Mouse (Mus musculus): ENCODE data around the gene Pbx1.

The Pbx1 gene

DNA sequence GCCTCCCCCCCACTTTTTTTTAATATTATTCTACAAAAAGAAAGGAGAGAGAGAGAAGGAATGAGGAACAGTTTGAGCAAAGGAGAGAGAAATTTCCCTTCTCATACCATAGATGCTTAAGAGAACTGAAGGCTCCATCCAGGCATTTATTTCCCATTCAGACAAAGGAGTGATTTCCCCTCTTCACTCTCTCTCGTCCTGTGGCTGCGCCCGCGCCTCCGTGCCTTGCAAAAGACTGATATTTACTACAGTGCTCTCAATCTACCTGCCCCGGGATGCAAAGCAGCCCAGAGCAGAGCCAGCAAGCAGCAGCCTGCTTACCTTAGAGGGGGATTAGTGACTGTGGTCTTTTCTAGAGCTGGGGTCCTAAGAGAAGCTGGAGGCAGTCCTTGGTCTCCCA is 131.6 kb downstream of the Pbx1 start:
- no peak for DNase-seq (ENCODE audit: low read depth, low spot score)

- DNase-seq (ENCODE audit: low read depth, low spot score): no peak
Measured at GRCm38 (mm10) chr1:168299928-168300365, 132.1 kb downstream of the Pbx1 start.

- DNase-seq (ENCODE audit: low read depth, low spot score): no peak
Measured at GRCm38 (mm10) chr1:168299181-168299580, 132.9 kb downstream of the Pbx1 start.

GRCm38 (mm10) chr1:168296290-168296689 is 135.8 kb downstream of the Pbx1 start:
- DNase-seq (ENCODE audit: low read depth, low spot score): no peak

DNA sequence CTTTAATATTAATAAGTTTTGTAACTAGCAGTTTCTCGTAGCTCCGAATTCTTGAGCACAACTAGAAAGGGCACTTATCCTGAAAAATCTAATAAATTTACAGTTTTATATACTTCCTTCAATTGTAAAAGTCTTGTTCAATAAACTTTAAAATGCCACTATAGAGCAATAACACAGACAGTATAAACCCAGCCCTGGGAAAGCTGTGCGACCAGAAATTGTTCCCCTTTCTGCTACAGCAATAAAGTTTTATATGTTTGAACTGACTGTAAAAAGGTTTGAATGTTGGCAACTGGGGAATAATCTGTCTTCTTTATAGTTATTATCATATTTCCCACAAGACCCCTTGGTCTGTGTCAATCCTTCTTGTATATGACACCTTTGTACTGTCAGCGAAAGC is 136.3 kb downstream of the Pbx1 start:
- no peak for DNase-seq (ENCODE audit: low read depth, low spot score)

DNA sequence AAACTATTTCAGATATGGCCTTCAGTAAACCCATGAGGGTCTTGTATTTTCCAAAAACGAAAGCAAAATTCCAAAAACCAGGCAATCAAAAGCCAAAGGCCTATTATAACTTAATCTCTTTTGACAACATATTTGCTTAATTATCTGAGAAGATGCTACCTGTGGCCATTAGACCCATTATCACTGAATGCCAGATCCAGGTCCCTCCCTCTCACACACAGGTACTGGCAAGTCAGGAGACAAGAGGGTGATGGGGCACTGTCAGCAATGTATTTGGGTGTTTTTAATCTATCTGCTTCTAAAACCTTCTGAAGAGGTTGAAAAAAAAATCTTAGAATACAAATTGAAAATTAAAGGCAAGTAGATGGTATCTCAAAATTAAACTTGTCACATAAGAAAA is 138.4 kb downstream of the Pbx1 start:
- no peak for DNase-seq (ENCODE audit: low read depth, low spot score)

- no peak for DNase-seq (ENCODE audit: low read depth, low spot score)
Measured at GRCm38 (mm10) chr1:168292106-168292505, 140.0 kb downstream of the Pbx1 start.

- DNase-seq (ENCODE audit: low read depth, low spot score): no peak
Measured at GRCm38 (mm10) chr1:168291643-168292040, 140.4 kb downstream of the Pbx1 start.

DNA sequence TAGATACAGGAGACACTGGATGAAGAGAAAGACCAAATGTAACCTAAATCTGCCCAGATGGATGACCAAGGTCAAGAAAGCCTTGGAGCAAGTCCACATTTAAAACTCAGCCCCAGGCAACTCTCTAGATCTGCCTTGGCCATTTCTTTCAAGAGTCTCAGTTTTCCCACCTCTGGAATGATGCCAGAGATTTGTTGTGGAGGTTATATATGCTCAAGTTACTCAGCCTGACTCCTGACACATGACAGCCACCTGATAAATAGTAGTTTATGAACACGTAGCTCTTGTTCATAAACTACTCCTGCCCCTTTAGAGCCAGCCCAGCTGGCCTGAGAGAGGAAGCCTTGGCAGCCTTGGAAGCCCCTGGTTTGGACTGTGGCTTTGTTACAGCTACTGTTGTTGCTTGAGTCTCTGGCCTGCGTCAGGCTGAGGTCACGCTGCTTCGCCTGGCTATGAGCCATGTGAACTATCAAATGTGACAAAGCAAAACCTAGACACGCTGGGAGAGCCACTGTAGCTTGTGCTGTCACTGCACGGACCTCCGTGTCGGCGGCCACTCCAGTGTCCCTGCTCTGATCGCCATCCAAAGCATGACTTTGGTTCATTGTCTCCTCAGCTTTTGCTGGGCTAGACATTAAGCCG is 140.9 kb downstream of the Pbx1 start:
- DNase-seq (ENCODE audit: low read depth, low spot score): no peak

DNA sequence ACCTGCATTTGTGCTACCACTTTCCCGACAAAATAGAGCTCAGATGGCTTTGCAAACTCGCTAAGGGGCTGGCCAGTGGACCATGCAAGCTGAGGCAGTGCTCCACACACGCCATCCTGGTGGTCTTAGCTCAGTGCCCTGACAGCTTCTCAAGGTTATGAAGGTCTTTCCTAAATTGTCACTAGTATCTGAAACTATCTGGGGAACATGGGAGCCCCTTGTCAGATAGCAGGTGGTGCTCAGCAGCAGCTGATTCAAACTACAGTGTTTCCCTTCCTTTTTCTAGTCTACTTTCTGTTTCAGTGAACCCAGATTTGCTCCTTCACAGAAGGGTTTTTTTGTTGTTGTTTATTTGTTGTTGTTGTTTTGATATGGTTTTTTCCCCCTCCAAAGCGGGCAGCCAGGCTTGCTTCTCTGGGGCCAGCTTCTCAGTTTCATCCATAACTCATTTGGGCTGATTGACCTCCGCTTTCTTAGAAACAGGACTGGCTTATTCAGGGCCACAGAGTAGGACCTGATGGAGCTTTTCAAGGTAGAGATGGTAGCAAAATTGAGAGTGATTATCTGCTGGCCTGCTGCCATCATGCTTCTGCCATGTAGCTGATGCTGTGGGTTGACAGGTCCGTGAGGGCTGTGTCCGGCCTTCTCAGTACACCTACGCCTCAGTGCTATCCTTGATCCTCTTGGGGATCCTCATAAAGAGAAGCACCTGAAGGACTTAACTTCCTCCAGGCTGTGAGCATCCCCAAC is 141.7 kb downstream of the Pbx1 start:
- no peak for DNase-seq (ENCODE audit: low read depth, low spot score)

- DNase-seq (ENCODE audit: low read depth, low spot score): no peak
Measured at GRCm38 (mm10) chr1:168288891-168289545, 143.1 kb downstream of the Pbx1 start.

GRCm38 (mm10) chr1:168287843-168288591 is 144.1 kb downstream of the Pbx1 start:
- DNase-seq (ENCODE audit: low read depth, low spot score): no peak

DNA sequence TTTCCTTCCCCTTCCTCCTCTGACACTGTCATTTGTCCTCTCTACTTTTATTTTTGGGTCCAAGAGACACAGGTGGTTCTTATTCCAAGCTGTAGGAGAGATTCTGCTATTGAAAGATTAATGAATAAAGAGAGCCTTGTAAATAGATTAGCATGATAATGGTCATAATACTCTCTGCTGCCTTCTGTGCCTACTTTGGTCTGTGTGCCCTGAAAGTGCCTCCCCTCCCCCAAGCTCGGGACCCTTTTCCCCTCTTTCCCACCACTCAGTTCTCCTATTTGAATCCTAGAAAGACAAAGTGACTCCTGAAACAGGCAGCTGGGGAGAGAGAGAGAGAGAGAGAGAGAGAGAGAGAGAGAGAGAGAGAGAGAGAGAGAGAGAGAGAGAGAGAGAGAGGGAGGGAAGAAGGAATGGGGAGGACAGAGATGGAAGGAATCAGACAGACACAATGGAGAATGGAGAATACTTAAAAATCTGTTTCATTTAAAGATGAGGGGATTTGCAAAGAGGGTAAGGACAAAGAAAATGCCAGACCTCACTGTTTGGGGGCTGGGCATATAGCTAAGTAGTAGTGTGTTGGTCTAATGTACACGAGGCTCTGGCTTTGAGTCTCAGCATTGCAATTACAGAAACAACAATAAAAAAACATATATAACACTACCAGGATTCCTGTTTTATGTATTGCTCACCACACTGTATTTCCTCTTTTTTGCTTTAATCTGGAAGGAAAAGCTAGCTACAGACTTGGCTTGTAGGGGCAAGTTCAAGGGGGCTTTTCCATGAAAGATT is 145.0 kb downstream of the Pbx1 start:
- no peak for DNase-seq (ENCODE audit: low read depth, low spot score)

GRCm38 (mm10) chr1:168284566-168285141 is 147.4 kb downstream of the Pbx1 start:
- no peak for DNase-seq (ENCODE audit: low read depth, low spot score)

GRCm38 (mm10) chr1:168283841-168284565 is 148.1 kb downstream of the Pbx1 start:
- no peak for DNase-seq (ENCODE audit: low read depth, low spot score)

DNA sequence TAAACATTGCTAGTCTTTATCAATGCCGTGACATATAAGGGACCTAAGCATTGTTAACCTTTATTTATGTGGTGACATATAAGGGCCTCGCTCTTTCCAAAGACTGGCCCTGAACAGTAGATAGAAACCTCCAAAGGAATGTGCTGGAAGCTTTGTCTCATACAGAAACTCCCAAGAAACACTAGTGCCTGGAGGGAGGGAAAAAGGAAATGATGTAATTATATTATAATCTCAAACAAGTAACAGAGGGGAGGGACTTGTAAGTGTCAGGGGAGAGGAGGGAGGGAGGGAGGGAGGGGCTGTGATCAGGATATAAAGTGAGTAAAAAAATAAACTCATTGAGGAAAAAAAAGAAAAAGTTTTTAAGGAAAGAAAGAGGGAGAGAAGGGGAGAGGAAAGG is 148.6 kb downstream of the Pbx1 start:
- DNase-seq (ENCODE audit: low read depth, low spot score): no peak

DNA sequence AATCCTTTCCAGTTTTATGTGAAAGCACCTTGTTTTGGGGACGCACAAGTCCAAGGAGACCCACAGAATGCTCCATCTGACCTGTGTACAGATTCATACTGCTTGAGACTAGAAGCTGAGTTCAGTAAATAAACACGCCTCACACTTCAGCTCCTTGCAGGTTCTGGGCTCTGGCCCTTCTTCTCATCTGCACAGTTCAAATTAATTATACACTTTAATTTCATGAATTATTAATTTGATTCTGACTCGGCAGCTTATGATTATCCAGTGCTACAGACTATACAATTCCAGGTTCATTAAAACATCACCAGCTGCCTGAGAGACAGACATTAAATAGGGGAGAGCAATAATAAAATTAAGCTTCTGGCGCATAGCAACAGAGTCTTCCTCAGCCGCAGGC is 156.4 kb downstream of the Pbx1 start:
- DNase-seq (ENCODE audit: low read depth, low spot score): no peak

DNA sequence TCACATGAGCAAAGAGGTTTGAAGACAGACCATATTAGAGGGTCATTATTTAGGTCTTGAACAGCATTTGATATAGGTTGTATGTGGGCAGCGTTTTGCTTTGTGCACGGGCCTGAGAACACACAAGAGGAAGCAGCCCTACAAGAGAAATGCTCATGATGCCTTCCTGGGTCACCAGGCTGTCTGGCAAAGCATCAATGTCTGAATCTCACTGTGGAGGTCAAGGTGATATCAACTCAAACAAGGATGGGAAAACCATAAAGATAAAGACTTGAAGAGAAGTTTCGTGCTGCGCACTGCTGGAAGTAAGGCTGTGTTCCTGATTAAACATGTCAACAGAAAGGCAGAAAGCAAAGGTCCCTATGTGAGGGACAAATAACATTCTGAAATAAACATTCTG is 157.8 kb downstream of the Pbx1 start:
- no peak for DNase-seq (ENCODE audit: low read depth, low spot score)

DNA sequence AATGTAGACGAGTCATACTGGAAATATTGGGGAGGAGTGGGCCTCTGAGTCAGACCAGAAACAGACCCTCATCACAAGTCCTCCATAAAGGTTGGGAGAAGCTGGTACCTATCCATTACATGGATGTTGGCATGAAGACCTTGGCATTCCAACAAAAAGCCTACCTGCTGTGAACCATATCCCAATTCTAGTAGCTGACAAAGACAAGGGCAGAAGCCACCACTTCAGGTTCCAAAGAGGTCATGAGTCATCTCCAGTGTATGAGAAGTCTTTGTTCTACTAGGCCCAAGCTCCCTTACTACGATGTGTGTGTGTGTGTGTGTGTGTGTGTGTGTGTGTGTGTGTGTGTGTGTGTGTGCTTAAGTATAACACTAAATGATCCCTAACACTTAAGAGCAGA is 160.0 kb downstream of the Pbx1 start:
- DNase-seq (ENCODE audit: low read depth, low spot score): no peak

GRCm38 (mm10) chr1:168271207-168271606 is 160.9 kb downstream of the Pbx1 start:
- DNase-seq (ENCODE audit: low read depth, low spot score): no peak

Data from ES-CJ7 (cell line).